Mouse (Mus musculus) myocyte (in vitro differentiated cells): ENCODE results near the gene Zbtb42. TPM values are rescaled to one million over a fixed set of nuclear protein-coding genes. Genes with fewer than 3 reads are reported as not detected.

ENCODE experiments used
- H3K27me3 ChIP-seq: one replicate; pipeline ENCODE4 v1.6.1; 2011; ENCODE audit not compliant: control insufficient read depth, insufficient read depth, insufficient read length
- H3K36me3 ChIP-seq: one replicate; pipeline ENCODE4 v1.6.1; 2011; ENCODE audit not compliant: control insufficient read depth, insufficient read depth
- H3K4me2 ChIP-seq: one replicate; pipeline ENCODE4 v1.6.1; 2011; ENCODE audit warnings: low read depth, control low read depth
- H3K4me3 ChIP-seq: one replicate; pipeline ENCODE4 v1.5.1; 2011; ENCODE audit warnings: mild to moderate bottlenecking, control low read depth, moderate library complexity
- H3K79me2 ChIP-seq: one replicate; pipeline ENCODE4 v1.6.1; 2011; ENCODE audit not compliant: control insufficient read depth, insufficient read depth
- H3ac ChIP-seq: one replicate; pipeline ENCODE4 v1.6.1; 2011; ENCODE audit not compliant: control insufficient read depth, insufficient read length
- CEBPB ChIP-seq: IDR thresholded peaks from 2 replicates; pipeline ENCODE4 v1.6.1; 2011; ENCODE audit warnings: mild to moderate bottlenecking, moderate library complexity; ENCODE audit not compliant: poor library complexity, insufficient read depth, severe bottlenecking
- E2F4 ChIP-seq: IDR thresholded peaks from one replicate; pipeline ENCODE4 v1.6.1; 2011; ENCODE audit warnings: mild to moderate bottlenecking, control low read depth, moderate library complexity; ENCODE audit not compliant: insufficient read depth
- MAX ChIP-seq: IDR thresholded peaks from one replicate; pipeline ENCODE4 v1.6.1; 2011; ENCODE audit warnings: low read depth, mild to moderate bottlenecking, control low read depth
- MYOD1 ChIP-seq, 3 experiments: IDR thresholded peaks; one replicate each; pipeline ENCODE4 v1.6.1; 2011; ENCODE audit warnings: control low read depth in 2 of 3, low read depth in 2 of 3, mild to moderate bottlenecking in 2 of 3, moderate library complexity in 1 of 3; ENCODE audit not compliant: insufficient read length in 2 of 3, control insufficient read depth in 1 of 3
- MYOG ChIP-seq, 3 experiments: IDR thresholded peaks; one replicate each; pipeline ENCODE4 v1.6.1; 2011; ENCODE audit warnings: control low read depth in 2 of 3, low read depth in 2 of 3, mild to moderate bottlenecking in 2 of 3; ENCODE audit not compliant: insufficient read length in 2 of 3, control insufficient read depth in 1 of 3, insufficient read depth in 1 of 3
- POLR2A ChIP-seq: IDR thresholded peaks from one replicate; pipeline ENCODE4 v1.6.1; 2011; ENCODE audit warnings: low read depth, mild to moderate bottlenecking, control low read depth, moderate library complexity; ENCODE audit not compliant: insufficient read length
- POLR2AphosphoS2 ChIP-seq: IDR thresholded peaks from one replicate; pipeline ENCODE4 v1.6.1; 2011; ENCODE audit warnings: low read depth, control low read depth; ENCODE audit not compliant: insufficient read length
- REST ChIP-seq: IDR thresholded peaks from one replicate; pipeline ENCODE4 v1.6.1; 2011; ENCODE audit warnings: mild to moderate bottlenecking, control low read depth, moderate library complexity; ENCODE audit not compliant: insufficient read depth, insufficient read length
- SRF ChIP-seq: IDR thresholded peaks from one replicate; pipeline ENCODE4 v1.6.1; 2011; ENCODE audit warnings: low read depth; ENCODE audit not compliant: control insufficient read depth, insufficient read length
- TCF12 ChIP-seq: IDR thresholded peaks from one replicate; pipeline ENCODE4 v1.6.1; 2011; ENCODE audit warnings: mild to moderate bottlenecking, control low read depth; ENCODE audit not compliant: poor library complexity, insufficient read depth, severe bottlenecking
- TCF3 ChIP-seq: IDR thresholded peaks from one replicate; pipeline ENCODE4 v1.6.1; 2011; ENCODE audit warnings: low read depth, control low read depth; ENCODE audit not compliant: insufficient read length
- USF1 ChIP-seq: IDR thresholded peaks from one replicate; pipeline ENCODE4 v1.6.1; 2011; ENCODE audit warnings: low read depth, mild to moderate bottlenecking, control low read depth, moderate library complexity
- polyA plus RNA-seq: library from polyadenylated mRNA; unstranded; fragments of >200 nt; fragmentation: generic; extraction: Trizol; gene quantifications from one replicate; pipeline ENCODE4 v1.2.1, GENCODE M21; 2012; ENCODE audit warnings: missing spikeins

The Zbtb42 gene
- polyA plus RNA-seq, 1 experiment, result 4.4 TPM

GRCm38 (mm10) chr12:112631472-112631871 lies 47.2 kb upstream of the Zbtb42 start:
- Histone ChIP-seq H3K27me3 (no peaks in the 10 kb centered on the region), H3K4me3 (no peak overlapping the region), H3K36me3 (no peaks in the 10 kb centered on the region), H3ac (no peak overlapping the region), H3K79me2 (no peaks in the 10 kb centered on the region), H3K4me2 (no peak overlapping the region)
- TF ChIP-seq SRF, result no peak

DNA sequence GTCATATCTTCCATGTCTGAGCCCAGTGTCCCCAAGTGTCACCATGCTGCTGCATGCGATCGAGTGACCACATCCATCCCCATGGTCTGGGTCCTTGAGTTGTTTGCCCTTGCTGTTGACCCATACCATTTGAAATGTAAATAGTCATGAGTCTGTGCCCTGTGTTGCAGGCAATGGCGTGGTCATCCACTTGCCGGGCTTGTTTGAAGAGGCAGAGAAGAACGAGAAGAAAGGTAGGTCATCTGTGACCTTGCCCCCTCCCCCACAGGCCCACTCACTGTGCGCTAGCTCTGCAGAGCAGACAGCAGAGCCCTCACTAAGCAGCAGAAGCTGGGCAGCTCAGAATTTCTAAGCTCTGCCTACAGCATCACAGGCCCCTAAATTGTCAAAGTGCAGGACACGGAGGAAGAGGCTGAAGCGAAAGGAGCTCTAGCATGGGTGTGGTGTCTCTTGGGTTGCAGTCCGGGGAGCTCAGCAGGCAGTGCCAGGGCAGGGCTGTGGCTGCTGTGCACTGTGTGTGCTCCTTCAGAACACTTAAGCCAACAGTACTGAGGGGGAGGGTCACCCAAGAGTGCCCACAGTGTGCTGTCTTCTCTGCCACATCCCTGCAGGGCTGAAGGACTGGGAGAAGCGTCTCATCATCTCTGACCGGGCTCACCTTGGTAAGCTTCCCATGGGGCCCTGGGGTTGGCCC lies 46.4 kb upstream of the Zbtb42 start:
- Histone ChIP-seq H3ac (no peak overlapping the region), H3K4me2 (no peak overlapping the region), H3K27me3 (no peaks in the 10 kb centered on the region), H3K4me3 (no peak overlapping the region), H3K79me2 (no peaks in the 10 kb centered on the region), H3K36me3 (no peaks in the 10 kb centered on the region)
- no peak for TF ChIP-seq MYOG (IDR thresholded peaks at IDR 0.05; ENCODE audit: control insufficient read depth in 1 of 3, insufficient read depth in 1 of 3, insufficient read length in 2 of 3, low read depth in 2 of 3)
- no peak for TF ChIP-seq SRF
- no peak for TF ChIP-seq REST
- TF ChIP-seq USF1, result no peak
- TF ChIP-seq MYOD1 (IDR thresholded peaks at IDR 0.05; ENCODE audit: control insufficient read depth in 1 of 3, insufficient read length in 2 of 3, low read depth in 2 of 3), result no peak
- TF ChIP-seq E2F4, result no peak
- TF ChIP-seq POLR2A, result no peak
- no peak for TF ChIP-seq TCF12
- no peak for TF ChIP-seq TCF3
- TF ChIP-seq MAX, result no peak

DNA sequence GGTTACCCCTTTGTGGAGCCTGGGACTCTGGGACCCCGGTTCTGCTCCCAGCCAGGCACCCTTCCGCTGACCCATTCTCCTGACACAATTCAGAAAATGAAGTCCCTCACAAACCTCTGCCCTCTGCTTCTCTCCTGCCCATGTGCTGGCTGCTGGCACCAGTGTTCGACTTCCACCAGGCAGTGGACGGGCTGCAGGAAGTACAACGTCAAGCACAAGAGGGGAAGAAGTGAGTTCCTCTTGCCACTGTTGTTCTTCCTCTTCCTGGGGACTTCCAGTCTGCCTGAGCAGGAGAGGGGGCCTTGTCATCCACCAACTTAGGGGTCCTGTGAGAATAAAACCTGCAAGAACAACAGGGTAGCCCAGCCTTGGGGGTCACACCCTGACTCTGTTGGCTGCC lies 45.7 kb upstream of the Zbtb42 start:
- no peak overlapping the region for H3K4me2 ChIP-seq
- H3K79me2 ChIP-seq, result no peaks in the 10 kb centered on the region
- H3K4me3 ChIP-seq, result no peak overlapping the region
- no peaks in the 10 kb centered on the region for H3K27me3 ChIP-seq
- H3K36me3 ChIP-seq, result no peaks in the 10 kb centered on the region
- TF ChIP-seq POLR2AphosphoS2 (no peak), MYOG (IDR thresholded peaks at IDR 0.05; ENCODE audit: control insufficient read depth in 1 of 3, insufficient read depth in 1 of 3, insufficient read length in 2 of 3, low read depth in 2 of 3) (no peak), SRF (no peak), E2F4 (no peak), POLR2A (no peak), MYOD1 (IDR thresholded peaks at IDR 0.05; ENCODE audit: control insufficient read depth in 1 of 3, insufficient read length in 2 of 3, low read depth in 2 of 3) (no peak), MAX (no peak), CEBPB (no peak), TCF12 (no peak)
- no peak overlapping the region for H3ac ChIP-seq

GRCm38 (mm10) chr12:112633686-112634085 lies 44.9 kb upstream of the Zbtb42 start:
- Histone ChIP-seq H3ac (no peak overlapping the region), H3K36me3 (no peaks in the 10 kb centered on the region), H3K27me3 (no peaks in the 10 kb centered on the region), H3K79me2 (no peaks in the 10 kb centered on the region), H3K4me3 (no peak overlapping the region), H3K4me2 (no peak overlapping the region)
- no peak for TF ChIP-seq MAX
- TF ChIP-seq TCF12, result no peak
- TF ChIP-seq MYOD1 (IDR thresholded peaks at IDR 0.05; ENCODE audit: control insufficient read depth in 1 of 3, insufficient read length in 2 of 3, low read depth in 2 of 3), result no peak
- TF ChIP-seq REST, result no peak
- no peak for TF ChIP-seq USF1
- no peak for TF ChIP-seq POLR2AphosphoS2
- no peak for TF ChIP-seq CEBPB

DNA sequence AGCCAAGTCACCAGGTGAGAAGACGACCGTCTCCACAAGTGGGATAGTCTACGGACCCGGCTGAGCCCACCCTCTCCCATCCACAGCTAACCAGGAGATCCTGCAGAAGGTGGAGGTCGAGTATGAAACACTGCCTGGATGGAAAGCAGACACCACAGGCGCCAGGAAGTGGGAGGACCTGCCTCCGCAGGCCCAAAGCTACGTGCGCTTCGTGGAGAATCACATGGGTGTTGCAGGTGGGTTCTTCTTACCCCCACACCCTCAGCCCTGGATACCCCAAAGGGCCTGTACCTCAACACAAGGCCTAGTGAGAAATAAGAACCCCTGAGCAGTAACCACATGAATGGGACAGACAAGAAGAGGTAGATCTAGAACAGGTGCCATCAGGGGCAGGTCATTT lies 39.1 kb upstream of the Zbtb42 start:
- TF ChIP-seq MYOG (IDR thresholded peaks at IDR 0.05; ENCODE audit: control insufficient read depth in 1 of 3, insufficient read depth in 1 of 3, insufficient read length in 2 of 3, low read depth in 2 of 3) (no peak), TCF3 (no peak), E2F4 (no peak), CEBPB (no peak), MAX (no peak), TCF12 (no peak), MYOD1 (IDR thresholded peaks at IDR 0.05; ENCODE audit: control insufficient read depth in 1 of 3, insufficient read length in 2 of 3, low read depth in 2 of 3) (no peak), USF1 (no peak), POLR2A (no peak), SRF (no peak)
- Histone ChIP-seq H3K4me3 (no peak overlapping the region), H3K36me3 (no peaks in the 10 kb centered on the region), H3K27me3 (no peaks in the 10 kb centered on the region), H3K4me2 (no peak overlapping the region), H3ac (no peak overlapping the region), H3K79me2 (no peaks in the 10 kb centered on the region)
